Comparison of ENCODE assay signal across 25 mouse cellular contexts in the genomic region with DNA sequence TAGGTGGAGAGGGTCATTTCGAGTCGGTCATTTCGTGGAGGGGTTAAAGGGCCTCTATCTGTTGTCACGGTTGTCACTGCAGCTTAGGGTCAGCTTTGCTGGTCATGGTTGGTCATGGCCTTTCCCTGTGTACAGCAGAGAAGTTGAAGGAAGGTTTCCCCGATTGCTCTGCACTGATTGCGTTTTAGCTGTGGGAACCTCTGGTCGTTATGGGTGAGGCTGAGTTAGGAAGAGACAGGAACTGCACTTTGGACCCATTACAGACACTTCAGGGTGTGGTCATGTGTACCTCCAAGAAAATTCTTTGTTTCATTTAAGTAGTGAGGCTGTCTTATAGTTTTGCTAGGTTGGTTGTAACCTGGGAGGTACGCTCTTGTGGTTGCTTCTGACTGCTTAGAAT. TPM values are rescaled to one million over a fixed set of nuclear protein-coding genes. Genes with fewer than 3 reads are reported as not detected.
A peak's percentile ranks its signal among the peaks of the same experiment; 100 is the strongest.
DNase-seq lines count a peak whose midpoint lies in the region; ATAC-seq and TF ChIP-seq lines count a peak whose summit lies in the region.
"Had no signal": no experiment of that assay in that cellular context is flagged by ENCODE, and none has a peak within 500 bp of the region (broad histone marks: within the 10 kb centered on the region; RNA-seq: fewer than 3 reads in every experiment).

No protein-coding gene starts in this region.

- peaks cover 6% of the 10 kb centered on the region for H3K4me1 ChIP-seq in midbrain, embryonic 11.5 days (ENCODE audit: control insufficient read depth, insufficient read depth, low read length)
- no peaks in the 10 kb centered on the region for H3K4me1 ChIP-seq in midbrain, embryonic 14.5 days (ENCODE audit: control insufficient read depth, insufficient read depth, low read length)
- H3K4me1 ChIP-seq in small intestine, adult 2 months (ENCODE audit: control insufficient read depth, insufficient read depth, insufficient read length, low read length): peaks cover 16% of the 10 kb centered on the region; the same call in 1 of the 2 replicates
- peaks cover 46% of the 10 kb centered on the region for H3K4me1 ChIP-seq in heart, embryonic 10.5 days

- H3K9me3 ChIP-seq in midbrain, embryonic 11.5 days (ENCODE audit: control insufficient read depth, low read length): no peaks in the 10 kb centered on the region
- no peaks in the 10 kb centered on the region for H3K9me3 ChIP-seq in midbrain, embryonic 14.5 days (ENCODE audit: control insufficient read depth, low read length)
- H3K9me3 ChIP-seq in heart, embryonic 10.5 days: no peaks in the 10 kb centered on the region
- H3K9me3 ChIP-seq: forebrain, embryonic 10.5 days; heart, embryonic 12.5 days; heart, embryonic 15.5 days had no signal

- H3K9ac ChIP-seq in midbrain, embryonic 11.5 days (ENCODE audit: low read length): no peak overlapping the region
- H3K9ac ChIP-seq in midbrain, embryonic 14.5 days (replicated peaks; ENCODE audit: low read length): no peak overlapping the region
- H3K9ac ChIP-seq: forebrain, postnatal 0 days; heart, embryonic 12.5 days; heart, embryonic 15.5 days; hindbrain, embryonic 14.5 days had no signal

- intact Hi-C loops in gastrocnemius, adult 2 months (cut with DNase I): no loop called here

- no peak overlapping the region for H3K4me3 ChIP-seq in gastrocnemius, adult 2 months
- H3K4me3 ChIP-seq in midbrain, embryonic 11.5 days (ENCODE audit: low read depth, low read length): no peak overlapping the region
- no peak overlapping the region for H3K4me3 ChIP-seq in midbrain, embryonic 14.5 days (replicated peaks; ENCODE audit: low read depth, low read length)
- H3K4me3 ChIP-seq in small intestine, adult 2 months (ENCODE audit: low read depth, low read length): peak overlapping the region; percentile 33
- no peak overlapping the region for H3K4me3 ChIP-seq in heart, embryonic 10.5 days
- H3K4me3 ChIP-seq: forebrain, embryonic 10.5 days; heart, embryonic 12.5 days; heart, embryonic 15.5 days had no signal

- no peak for ATAC-seq in midbrain, embryonic 11.5 days (ENCODE audit: low FRiP score)
- ATAC-seq in midbrain, embryonic 14.5 days (ENCODE audit: low FRiP score, low TSS enrichment): no peak
- ATAC-seq: activated CD4-positive, CD25-positive, alpha-beta regulatory T cell, adult 4 months; forebrain, embryonic 14.5 days; forebrain, postnatal 0 days; hindbrain, postnatal 0 days had no signal

- 76% methylated on average over 8 of the region's 8 CpGs for WGBS in midbrain, embryonic 11.5 days
- whole genome bisulfite sequencing in midbrain, embryonic 14.5 days: 60% methylated on average over 8 of the region's 8 CpGs
- 29% methylated on average over 8 of the region's 8 CpGs for whole genome bisulfite sequencing in small intestine, adult 2 months
- WGBS in heart, embryonic 10.5 days: 83% methylated on average over 8 of the region's 8 CpGs

- no peak for TF ChIP-seq CTCF in gastrocnemius, adult 2 months (IDR thresholded peaks at IDR 0.05)
- no peak for TF ChIP-seq CTCF in small intestine, adult 2 months (IDR thresholded peaks at IDR 0.05; ENCODE audit: extremely low read depth, insufficient read length, insufficient replicate concordance, low read depth, low read length)

- H3K27me3 ChIP-seq in midbrain, embryonic 11.5 days (ENCODE audit: control insufficient read depth, insufficient read depth, low read length): no peaks in the 10 kb centered on the region
- no peaks in the 10 kb centered on the region for H3K27me3 ChIP-seq in midbrain, embryonic 14.5 days (ENCODE audit: control insufficient read depth, insufficient read depth, low read length)
- no peaks in the 10 kb centered on the region for H3K27me3 ChIP-seq in small intestine, adult 2 months (ENCODE audit: control insufficient read depth, insufficient read depth, low read length)
- H3K27me3 ChIP-seq in heart, embryonic 10.5 days (ENCODE audit: insufficient read depth, poor library complexity, severe bottlenecking): no peaks in the 10 kb centered on the region
- H3K27me3 ChIP-seq: heart, embryonic 12.5 days; heart, embryonic 15.5 days had no signal

- no peak overlapping the region for H3K4me2 ChIP-seq in midbrain, embryonic 11.5 days
- no peak overlapping the region for H3K4me2 ChIP-seq in midbrain, embryonic 14.5 days (ENCODE audit: low read length)
- H3K4me2 ChIP-seq: heart, embryonic 12.5 days; heart, embryonic 15.5 days; hindbrain, embryonic 14.5 days had no signal

- no peak for DNase-seq in gastrocnemius, adult 2 months
- DNase-seq in gastrocnemius, adult 8-10 months (ENCODE audit: low spot score in 2 of 2): no peak
- DNase-seq in midbrain, embryonic 11.5 days (ENCODE audit: low spot score, missing footprints): peak; percentile 87
- no peak for DNase-seq in midbrain, embryonic 14.5 days
- DNase-seq in frontal cortex, adult 2 months (ENCODE audit: extremely low spot score in 1 of 2, low spot score in 1 of 2): no peak
- no peak for DNase-seq in cerebellum, postnatal 25 days
- DNase-seq in heart, embryonic 10.5 days (ENCODE audit: low spot score): no peak
- DNase-seq: adrenal gland, adult 8-10 months; adrenal gland, postnatal 25 days; cerebellum, adult 11-12 months; cerebellum, adult 8-10 months; cerebellum, postnatal 10 days; forebrain, postnatal 0 days; gastrocnemius, postnatal 14 days; heart, adult 11 months; heart, postnatal 10 days; heart, postnatal 4 days had no signal

- H3K27ac ChIP-seq in gastrocnemius, adult 2 months: peak overlapping the region; percentile 36; the same call in 1 of the 2 replicates
- no peak overlapping the region for H3K27ac ChIP-seq in midbrain, embryonic 11.5 days (ENCODE audit: low read depth, low read length)
- H3K27ac ChIP-seq in midbrain, embryonic 14.5 days (replicated peaks; ENCODE audit: low read depth, low read length): no peak overlapping the region
- peak overlapping the region; percentile 93 for H3K27ac ChIP-seq in small intestine, adult 2 months (ENCODE audit: insufficient read depth, low read depth, low read length)
- H3K27ac ChIP-seq in heart, embryonic 10.5 days: no peak overlapping the region
- H3K27ac ChIP-seq: forebrain, embryonic 10.5 days; heart, embryonic 15.5 days; hindbrain, embryonic 14.5 days; hindbrain, postnatal 0 days had no signal

- TF ChIP-seq POLR2A in small intestine, adult 2 months (IDR thresholded peaks at IDR 0.05; ENCODE audit: low read depth, low read length): 0 out of 2 replicates have a peak, but pooled peaks have one; percentile 20

- no peaks in the 10 kb centered on the region for H3K36me3 ChIP-seq in midbrain, embryonic 11.5 days (ENCODE audit: control insufficient read depth, insufficient read depth, low read length)
- H3K36me3 ChIP-seq in midbrain, embryonic 14.5 days (ENCODE audit: control insufficient read depth, insufficient read depth, low read length): no peaks in the 10 kb centered on the region
- no peaks in the 10 kb centered on the region for H3K36me3 ChIP-seq in small intestine, adult 2 months (ENCODE audit: control insufficient read depth, insufficient read depth, low read length)
- H3K36me3 ChIP-seq in heart, embryonic 10.5 days: no peaks in the 10 kb centered on the region
- H3K36me3 ChIP-seq: forebrain, embryonic 10.5 days; heart, embryonic 12.5 days; heart, embryonic 15.5 days had no signal

RNA-seq across cellular contexts. Expression of gene Uaca, which starts 21.2 kb away (rescaled TPM):
- 100 to 1,000 TPM; 119 to 145 TPM for total RNA-seq in gastrocnemius, adult 2 months (2021)
- total RNA-seq in gastrocnemius, adult 8-10 months (2022): 100 to 1,000 TPM; 122 to 163 (median 140) TPM
- 26.7 and 27.9 TPM in 2 replicates for polyA plus RNA-seq in midbrain, embryonic 11.5 days (2014; fragmentation: Nextera tagmentation; extraction: Ambion mirVana)
- polyA plus RNA-seq in midbrain, embryonic 14.5 days (2014; fragmentation: Nextera tagmentation; extraction: Ambion mirVana): 5.3 and 13.8 TPM in 2 replicates
- 7.9 and 23.3 TPM in 2 replicates for polyA plus RNA-seq in small intestine, adult 2 months (2012; rRNA removed)
- 9.0 and 11.9 TPM in 2 replicates for polyA plus RNA-seq in frontal cortex, adult 2 months (2012; rRNA removed)
- polyA plus RNA-seq in heart, embryonic 10.5 days (2016; fragmentation: Nextera tagmentation; extraction: Ambion mirVana): 34.3 and 39.5 TPM in 2 replicates
- polyA plus RNA-seq: activated CD4-positive, CD25-positive, alpha-beta regulatory T cell, adult 4 months had no signal

Comparison
In these comparisons a context has a peak if more than half of its experiments do, and no peak if none do; other contexts are left out.
1. H3K27ac ChIP-seq: peak in gastrocnemius, adult 2 months (single experiment) and small intestine, adult 2 months (single experiment); none in midbrain, embryonic 11.5 days (single experiment), midbrain, embryonic 14.5 days (single experiment) and heart, embryonic 10.5 days (single experiment).